Mouse (Mus musculus): Measurements from ENCODE around the gene Clec4g. TPM values are rescaled to one million over a fixed set of nuclear protein-coding genes. Genes with fewer than 3 reads are reported as not detected.

Clec4g gene
- polyA plus RNA-seq, 1 experiment from 2014 or later = not detected

DNA sequence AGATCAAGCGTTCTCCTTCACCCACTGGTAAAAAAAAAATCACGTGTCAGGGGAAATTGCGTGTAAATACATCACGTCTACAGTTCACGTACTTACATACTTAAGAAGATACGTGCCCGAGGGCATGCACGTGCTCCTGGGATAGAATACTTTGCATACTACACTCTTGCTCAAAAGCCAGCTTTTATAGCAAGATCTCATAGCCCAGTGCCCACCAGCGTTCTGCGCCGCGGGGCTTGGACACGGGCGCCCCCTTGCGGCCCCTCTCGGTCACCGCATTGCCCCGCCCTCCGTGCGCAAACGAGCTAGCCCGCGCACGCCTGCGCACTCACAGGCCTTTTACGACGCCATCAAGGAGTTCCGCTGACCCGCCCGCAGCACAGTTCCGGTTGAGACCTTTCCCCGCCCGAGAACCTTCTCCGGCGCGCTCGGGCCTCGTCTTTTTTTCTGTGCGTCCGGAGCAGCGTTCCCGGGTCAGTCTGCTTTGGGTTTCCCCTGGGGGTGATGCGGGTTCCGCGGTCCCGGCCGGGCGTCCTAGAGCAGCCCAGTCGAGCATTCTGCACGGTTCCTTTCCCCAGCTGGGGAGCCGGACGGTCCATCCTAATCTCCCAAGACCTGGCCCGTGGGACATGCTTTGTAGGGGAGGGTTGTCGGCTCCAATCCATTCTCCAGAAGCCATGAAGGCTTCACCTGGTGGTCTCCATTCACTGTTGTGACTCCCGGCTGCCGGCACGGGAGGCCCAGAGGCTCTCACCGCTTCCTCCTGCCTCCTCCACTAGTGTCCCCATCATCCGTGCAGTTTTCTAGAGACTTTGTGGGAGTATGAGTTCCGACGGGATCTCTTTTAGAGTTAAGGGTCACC is 44.1 kb downstream of the Clec4g start, which contains the start of gene Trappc5:
Trappc5 (plus strand) TSS at position 169 of the 862 bp plus-strand sequence.
- WGBS = 2% methylated on average over 61 of the region's 61 CpGs
- no peaks in the 10 kb centered on the region; the same call in 1 of the 2 replicates for H3K9me3 ChIP-seq (replicated peaks)
- H3K4me1 ChIP-seq = peaks cover 17% of the 10 kb centered on the region
- H3K4me3 ChIP-seq = peak within 1 kb of the TSS; percentile 91
- H3K27ac ChIP-seq = peak within 1 kb of the TSS; percentile 97
- H3K27me3 ChIP-seq (ENCODE audit: low read depth, poor library complexity, severe bottlenecking) = no peaks in the 10 kb centered on the region
- peaks cover 30% of the 10 kb centered on the region for H3K36me3 ChIP-seq
- DNase-seq (ENCODE audit: low spot score) = peak; percentile 95

- H3K27ac ChIP-seq = no peak overlapping the region
- H3K9me3 ChIP-seq (replicated peaks) = no peaks in the 10 kb centered on the region; the same call in 1 of the 2 replicates
- no peaks in the 10 kb centered on the region for H3K27me3 ChIP-seq (ENCODE audit: low read depth, poor library complexity, severe bottlenecking)
- H3K36me3 ChIP-seq = peaks cover 13% of the 10 kb centered on the region
- H3K4me1 ChIP-seq = peaks cover 17% of the 10 kb centered on the region
- DNase-seq (ENCODE audit: low spot score) = no peak
- 59% methylated on average over 3 of the region's 3 CpGs for WGBS
- H3K4me3 ChIP-seq = no peak overlapping the region
Observed at GRCm38 (mm10) chr8:3674671-3675070, 45.8 kb downstream of the Clec4g start.

GRCm38 (mm10) chr8:3671980-3672491 is 48.4 kb downstream of the Clec4g start, which contains the start of gene Fcor:
Gene Fcor (minus strand): TSS chr8:3672362.
- DNase-seq (ENCODE audit: low spot score) = peak; percentile 91
- H3K4me3 ChIP-seq = peak within 1 kb of the TSS; percentile 58
- no peaks in the 10 kb centered on the region for H3K36me3 ChIP-seq
- H3K9me3 ChIP-seq (replicated peaks) = no peaks in the 10 kb centered on the region
- under 1% methylated on average over 23 of the region's 23 CpGs for WGBS
- H3K27me3 ChIP-seq (ENCODE audit: low read depth, poor library complexity, severe bottlenecking) = no peaks in the 10 kb centered on the region
- peak within 1 kb of the TSS; percentile 84 for H3K27ac ChIP-seq
- peaks cover 7% of the 10 kb centered on the region; the same call in 1 of the 2 replicates for H3K4me1 ChIP-seq

- DNase-seq (ENCODE audit: low spot score) = no peak
- Histone ChIP-seq H3K27me3 (ENCODE audit: low read depth, poor library complexity, severe bottlenecking) (no peaks in the 10 kb centered on the region), H3K36me3 (no peaks in the 10 kb centered on the region), H3K27ac (no peak overlapping the region), H3K4me1 (peaks cover 7% of the 10 kb centered on the region; the same call in 1 of the 2 replicates), H3K9me3 (replicated peaks) (no peaks in the 10 kb centered on the region), H3K4me3 (no peak overlapping the region)
- 88% methylated on average over 2 of the region's 2 CpGs for WGBS
Observed at GRCm38 (mm10) chr8:3670388-3670787, 50.1 kb downstream of the Clec4g start.

- no peaks in the 10 kb centered on the region for H3K27me3 ChIP-seq (ENCODE audit: low read depth, poor library complexity, severe bottlenecking)
- DNase-seq (ENCODE audit: low spot score) = no peak
- no peaks in the 10 kb centered on the region for H3K4me1 ChIP-seq
- no peaks in the 10 kb centered on the region for H3K36me3 ChIP-seq
- 75% methylated on average over 6 of the region's 6 CpGs for WGBS
- no peaks in the 10 kb centered on the region for H3K9me3 ChIP-seq (replicated peaks)
- no peak within 1 kb of the TSS for H3K27ac ChIP-seq
- no peak within 1 kb of the TSS for H3K4me3 ChIP-seq
Observed at GRCm38 (mm10) chr8:3665507-3665906, 54.9 kb downstream of the Clec4g start, which contains the start of gene Mcemp1. Gene Mcemp1 (plus strand): TSS chr8:3665754.

DNA sequence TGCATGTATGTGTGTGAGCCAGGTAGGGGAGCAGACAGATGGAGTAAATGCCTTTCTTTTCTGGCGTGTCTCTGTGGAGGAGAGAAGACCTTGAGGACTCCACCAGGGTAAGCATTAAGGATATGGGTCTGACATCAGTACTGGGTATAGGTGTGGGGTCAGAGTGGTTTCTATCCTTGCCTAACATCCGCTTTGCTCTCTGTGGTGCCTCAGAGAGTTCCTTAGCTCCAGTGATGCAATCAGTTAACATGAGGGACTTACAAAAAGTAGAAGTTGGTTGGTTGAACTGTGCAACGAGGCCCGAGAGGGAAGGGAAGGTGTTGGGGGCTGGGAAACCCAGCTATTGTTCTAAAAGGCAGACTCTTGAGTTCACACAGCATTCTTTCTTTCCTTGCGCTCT is 56.0 kb downstream of the Clec4g start:
- H3K36me3 ChIP-seq = no peaks in the 10 kb centered on the region
- WGBS = 78% methylated on average over 5 of the region's 5 CpGs
- no peaks in the 10 kb centered on the region for H3K9me3 ChIP-seq (replicated peaks)

DNA sequence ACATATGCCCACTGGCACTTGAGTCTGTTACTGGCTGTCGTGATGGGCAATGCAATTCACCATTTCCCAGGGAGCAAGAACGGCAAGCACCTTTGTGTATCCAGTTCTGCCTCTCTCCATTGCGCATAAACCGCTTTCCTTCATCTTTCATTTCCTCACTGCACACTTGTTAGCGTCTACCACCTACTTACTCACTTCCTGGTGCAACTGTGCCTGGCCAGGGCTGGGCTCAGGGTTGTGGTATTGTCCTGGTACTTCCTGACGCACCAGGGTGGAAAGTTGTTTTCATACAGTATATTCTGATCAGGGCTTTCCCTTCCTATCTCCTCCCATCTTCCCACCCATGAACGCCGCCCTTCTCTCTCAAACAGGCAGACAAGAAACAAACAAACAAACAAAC is 59.6 kb downstream of the Clec4g start:
- H3K36me3 ChIP-seq = no peaks in the 10 kb centered on the region
- H3K27me3 ChIP-seq (ENCODE audit: low read depth, poor library complexity, severe bottlenecking) = no peaks in the 10 kb centered on the region
- 80% methylated on average over 8 of the region's 8 CpGs for WGBS
- no peak for DNase-seq (ENCODE audit: low spot score)
- no peak overlapping the region for H3K27ac ChIP-seq
- H3K9me3 ChIP-seq (replicated peaks) = no peaks in the 10 kb centered on the region
- H3K4me3 ChIP-seq = no peak overlapping the region
- peaks cover 7% of the 10 kb centered on the region for H3K4me1 ChIP-seq

More for the DNA sequence above, 56.0 kb downstream of the Clec4g start:
- Histone ChIP-seq H3K27ac (no peak overlapping the region), H3K4me3 (no peak overlapping the region), H3K4me1 (no peaks in the 10 kb centered on the region), H3K27me3 (ENCODE audit: low read depth, poor library complexity, severe bottlenecking) (no peaks in the 10 kb centered on the region)
- DNase-seq (ENCODE audit: low spot score) = no peak

Other genes starting within 250 kb of the Clec4g start
- gene Tex45, start 249.8 kb downstream of the Clec4g start, polyA plus RNA-seq (2016; fragmentation: Nextera tagmentation; extraction: Ambion mirVana) = not detected in 2 replicates
- gene Zfp358, start 227.5 kb downstream of the Clec4g start, polyA plus RNA-seq (2016; fragmentation: Nextera tagmentation; extraction: Ambion mirVana) = 71.3 and 80.8 TPM in 2 replicates
- 59.4 and 71.5 TPM in 2 replicates for gene Mcoln1, start 220.2 kb downstream of the Clec4g start, polyA plus RNA-seq (2016; fragmentation: Nextera tagmentation; extraction: Ambion mirVana)
- 17.7 and 21.1 TPM in 2 replicates for gene Pnpla6, start 205.3 kb downstream of the Clec4g start, polyA plus RNA-seq (2016; fragmentation: Nextera tagmentation; extraction: Ambion mirVana)
- 3.5 and 4.0 TPM in 2 replicates for gene C330021F23Rik, start 152.7 kb downstream of the Clec4g start, polyA plus RNA-seq (2016; fragmentation: Nextera tagmentation; extraction: Ambion mirVana)
- 5.3 and 6.0 TPM in 2 replicates for gene Camsap3, start 133.4 kb downstream of the Clec4g start, polyA plus RNA-seq (2016; fragmentation: Nextera tagmentation; extraction: Ambion mirVana)
- 76.0 and 78.7 TPM in 2 replicates for gene Xab2, start 99.3 kb downstream of the Clec4g start, polyA plus RNA-seq (2016; fragmentation: Nextera tagmentation; extraction: Ambion mirVana)
- gene Pet100, start 99.1 kb downstream of the Clec4g start, polyA plus RNA-seq (2016; fragmentation: Nextera tagmentation; extraction: Ambion mirVana) = 92.1 and 92.9 TPM in 2 replicates
- 1.0 and 1.3 TPM in 2 replicates for gene Pcp2, start 95.1 kb downstream of the Clec4g start, polyA plus RNA-seq (2016; fragmentation: Nextera tagmentation; extraction: Ambion mirVana)
- 28.6 and 29.8 TPM in 2 replicates for gene Stxbp2, start 89.7 kb downstream of the Clec4g start, polyA plus RNA-seq (2016; fragmentation: Nextera tagmentation; extraction: Ambion mirVana)
- gene Retn, start 64.9 kb downstream of the Clec4g start, polyA plus RNA-seq (2016; fragmentation: Nextera tagmentation; extraction: Ambion mirVana) = 0.15 and 0.16 TPM in 2 replicates
- not detected in 2 replicates for gene Mcemp1, start 54.9 kb downstream of the Clec4g start, polyA plus RNA-seq (2016; fragmentation: Nextera tagmentation; extraction: Ambion mirVana)
- 11.0 and 12.6 TPM in 2 replicates for gene Fcor, start 48.3 kb downstream of the Clec4g start, polyA plus RNA-seq (2016; fragmentation: Nextera tagmentation; extraction: Ambion mirVana)
- gene Trappc5, start 44.4 kb downstream of the Clec4g start, polyA plus RNA-seq (2016; fragmentation: Nextera tagmentation; extraction: Ambion mirVana) = 44.3 and 46.0 TPM in 2 replicates
- 0.21 and 0.40 TPM in 2 replicates for gene Fcer2a, start 26.5 kb downstream of the Clec4g start, polyA plus RNA-seq (2016; fragmentation: Nextera tagmentation; extraction: Ambion mirVana)
- not detected in 2 replicates for gene Cd209a, start 28.3 kb upstream of the Clec4g start, polyA plus RNA-seq (2016; fragmentation: Nextera tagmentation; extraction: Ambion mirVana)
- not detected in 2 replicates for gene Cd209e, start 133.7 kb upstream of the Clec4g start, polyA plus RNA-seq (2016; fragmentation: Nextera tagmentation; extraction: Ambion mirVana)
- gene Cd209d, start 157.9 kb upstream of the Clec4g start, polyA plus RNA-seq (2016; fragmentation: Nextera tagmentation; extraction: Ambion mirVana) = not detected in 2 replicates
- not detected in 2 replicates for gene Cd209b, start 206.2 kb upstream of the Clec4g start, polyA plus RNA-seq (2016; fragmentation: Nextera tagmentation; extraction: Ambion mirVana)
- 0.38 and 0.56 TPM in 2 replicates for gene Cd209c, start 234.1 kb upstream of the Clec4g start, polyA plus RNA-seq (2016; fragmentation: Nextera tagmentation; extraction: Ambion mirVana)

Data from limb, embryonic 10.5 days (tissue).